Mouse (Mus musculus) retina, postnatal 1 day (tissue): Measurements from ENCODE around the gene Lclat1.

ENCODE experiments used
- DNase-seq: peaks from one replicate; pipeline ENCODE4 v3.0.0-alpha.2; 2012

Gene Lclat1

GRCm38 (mm10) chr17:73203642-73204332, 96.0 kb downstream of the Lclat1 start:
- DNase-seq, result no peak

DNA sequence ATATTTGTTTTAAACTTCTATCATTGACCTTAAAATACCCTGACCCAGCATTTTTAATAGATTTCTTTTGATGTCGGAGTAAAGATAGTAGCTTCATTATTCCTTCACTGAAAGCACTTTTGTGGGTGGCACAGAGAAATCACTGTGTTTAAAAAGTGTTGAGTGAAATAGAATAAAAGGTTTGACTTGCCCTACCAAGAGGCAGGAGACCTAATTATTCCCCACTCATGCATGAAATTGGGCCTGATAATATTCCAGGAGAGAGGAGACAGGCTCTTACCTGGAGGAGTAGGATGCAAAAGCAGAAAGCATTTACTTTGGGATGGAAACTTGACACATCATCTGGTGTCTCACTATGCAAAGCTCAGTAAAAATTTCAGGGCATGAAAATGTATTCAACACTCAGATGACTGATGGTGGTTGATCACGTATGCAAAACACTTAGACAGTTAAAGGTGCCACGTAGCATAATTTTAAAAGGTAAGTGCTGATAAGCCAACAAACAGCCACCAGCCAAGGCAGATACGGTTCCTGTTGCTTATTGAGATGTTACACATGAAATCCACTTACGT, 103.3 kb downstream of the Lclat1 start:
- DNase-seq, result no peak

DNA sequence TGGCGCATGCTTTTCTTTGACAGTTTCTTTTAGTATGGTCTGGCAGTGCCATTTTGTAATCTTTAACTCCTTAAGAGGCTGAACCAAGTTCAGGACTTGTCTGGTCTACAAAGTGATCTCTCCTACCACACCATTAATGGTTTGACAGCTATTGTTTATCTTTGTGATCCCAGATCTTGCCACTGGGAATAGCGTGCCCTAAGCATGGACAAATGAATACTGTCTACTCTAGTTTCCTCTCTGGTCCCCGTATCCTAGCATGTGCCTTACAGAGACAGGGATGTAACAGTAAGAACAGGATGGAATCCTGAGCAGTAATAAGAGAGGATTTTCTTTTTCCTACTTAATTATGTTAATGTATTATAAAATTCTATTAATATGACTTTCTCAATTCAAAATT, 105.0 kb downstream of the Lclat1 start:
- no peak for DNase-seq

DNA sequence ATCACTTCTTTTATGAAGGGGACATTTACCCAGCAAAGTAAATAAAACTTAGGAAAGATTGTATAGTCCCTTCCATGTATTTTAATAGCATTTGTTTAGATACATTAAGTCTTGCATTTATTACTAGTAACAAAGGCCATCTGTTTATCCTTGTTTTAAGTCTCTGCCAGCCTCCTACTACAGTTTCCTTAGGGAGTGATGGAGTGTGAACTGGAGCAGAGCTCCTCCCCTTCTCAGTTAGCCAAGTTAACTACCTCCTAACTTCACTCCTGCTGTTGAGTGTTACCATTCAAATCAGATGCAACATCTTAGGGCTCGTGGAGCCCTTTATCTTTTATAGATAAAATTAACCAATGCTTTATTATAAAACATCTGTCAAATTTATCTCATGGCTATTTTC, 105.4 kb downstream of the Lclat1 start:
- no peak for DNase-seq

DNA sequence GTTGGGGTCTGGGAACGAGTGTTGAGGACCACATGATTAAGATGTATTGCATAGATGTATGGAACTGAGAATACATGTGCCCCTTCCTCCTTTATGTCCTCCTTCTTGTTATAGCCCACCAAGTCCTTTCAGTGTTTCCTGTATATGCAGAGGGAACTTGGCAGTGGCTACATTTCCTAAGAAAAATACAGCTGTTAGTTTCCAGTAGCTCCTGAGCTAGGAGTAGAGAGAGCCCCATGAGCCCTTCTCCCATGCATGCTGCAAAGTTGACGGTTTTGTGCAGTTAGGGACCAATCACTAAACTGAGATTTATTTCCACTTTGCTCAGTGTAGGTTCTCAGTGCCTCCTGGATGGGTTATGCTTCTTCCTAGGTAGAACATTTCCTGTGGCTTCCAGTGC, 105.9 kb downstream of the Lclat1 start:
- no peak for DNase-seq

DNA sequence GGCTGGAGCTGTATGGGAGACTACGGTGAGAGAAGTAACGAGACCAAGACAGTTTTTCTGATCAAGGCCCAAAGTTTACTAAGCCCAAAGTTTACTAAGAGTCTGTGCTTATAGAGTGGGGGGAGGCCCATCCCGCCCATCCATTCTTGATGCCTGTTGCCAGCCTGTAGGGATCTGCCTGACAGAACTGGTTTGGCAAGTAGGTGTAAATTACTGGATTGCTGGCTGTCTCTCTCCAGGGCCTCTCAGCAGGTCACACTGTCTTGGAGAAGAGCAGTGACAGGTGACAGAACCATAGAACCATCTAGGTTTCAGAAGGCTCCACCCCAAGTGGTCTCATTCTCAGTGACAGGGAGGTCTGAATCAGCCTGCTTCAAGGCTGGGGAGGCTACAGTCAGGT, 109.5 kb downstream of the Lclat1 start:
- DNase-seq, result no peak

DNA sequence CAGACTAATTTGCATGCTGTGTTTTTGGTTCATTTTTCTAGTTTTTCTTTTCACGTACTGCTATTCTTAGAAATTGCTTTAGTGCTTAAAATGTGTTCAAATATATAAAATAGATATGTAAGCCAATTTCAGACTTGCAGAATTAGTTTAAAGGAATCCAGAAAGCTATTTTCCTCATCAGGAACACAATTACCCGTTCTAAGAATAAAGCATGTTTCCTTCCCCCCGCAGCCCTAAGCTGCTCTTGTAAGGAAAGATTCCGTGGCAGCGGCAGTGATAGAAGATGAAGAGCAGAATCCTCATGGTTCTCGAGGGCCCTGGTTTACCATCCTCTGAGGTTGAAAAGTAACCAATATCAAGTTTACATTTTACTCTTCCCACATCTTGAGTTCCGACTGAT, 113.0 kb downstream of the Lclat1 start:
- no peak for DNase-seq

GRCm38 (mm10) chr17:73222077-73222476, 114.3 kb downstream of the Lclat1 start:
- no peak for DNase-seq

- DNase-seq, result peak; percentile 55
Observed at GRCm38 (mm10) chr17:73225442-73225841, 117.7 kb downstream of the Lclat1 start.

GRCm38 (mm10) chr17:73225996-73226395, 118.2 kb downstream of the Lclat1 start:
- peak; percentile 52 for DNase-seq

DNA sequence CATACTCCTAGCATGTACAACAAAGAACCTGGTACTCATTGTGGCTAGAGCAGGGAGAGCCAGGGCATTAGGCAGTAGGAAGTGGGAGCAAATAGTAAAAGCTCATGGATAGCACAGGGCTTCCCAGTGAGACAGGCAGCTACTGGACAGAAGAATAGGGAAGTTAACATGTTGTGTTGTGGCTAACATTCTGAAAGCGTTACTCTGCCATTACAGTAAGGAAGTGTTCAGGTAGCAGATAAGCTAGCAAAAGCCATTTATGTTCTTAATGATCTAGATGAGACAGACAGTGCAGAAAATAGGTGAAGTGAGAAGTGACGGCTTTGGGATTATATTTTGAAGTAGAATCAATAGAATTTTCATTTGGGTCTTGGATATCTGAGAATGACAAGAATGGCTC, 118.8 kb downstream of the Lclat1 start:
- no peak for DNase-seq

GRCm38 (mm10) chr17:73227361-73227760, 119.6 kb downstream of the Lclat1 start:
- no peak for DNase-seq

DNA sequence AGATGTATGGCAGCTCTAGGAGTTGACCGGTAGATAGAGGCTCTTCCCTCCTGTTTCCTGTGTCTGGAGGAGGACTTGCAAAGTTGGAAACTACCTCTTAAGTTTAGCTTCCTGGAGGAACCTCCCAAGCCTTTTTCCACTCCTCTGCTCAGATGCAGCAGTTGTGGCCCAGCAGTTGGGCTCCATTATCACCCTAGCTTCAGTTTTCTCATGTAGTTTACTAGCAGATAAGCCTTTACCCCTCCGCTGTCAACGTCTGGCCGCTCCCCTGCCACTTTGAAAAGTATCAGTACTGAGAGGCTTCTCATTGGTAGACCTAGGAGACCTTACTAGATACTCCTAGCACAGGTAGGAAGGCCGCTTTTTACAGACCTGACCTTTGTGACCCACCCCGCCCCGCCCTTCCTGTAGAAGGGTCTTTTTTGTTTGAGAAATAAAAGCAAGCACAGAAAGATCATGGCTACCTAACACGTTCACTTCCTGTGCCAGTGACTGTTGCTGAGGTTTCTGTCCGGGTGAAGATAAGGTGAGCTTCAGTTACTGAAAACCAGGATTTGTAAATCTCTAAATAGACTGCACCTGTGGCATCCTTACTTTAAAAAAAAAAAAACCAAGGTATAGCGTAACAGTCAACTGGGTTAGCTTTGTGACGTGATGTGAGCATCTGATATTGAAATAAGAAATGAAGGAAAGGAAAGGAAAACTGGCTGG, 121.8 kb downstream of the Lclat1 start:
- no peak for DNase-seq

DNA sequence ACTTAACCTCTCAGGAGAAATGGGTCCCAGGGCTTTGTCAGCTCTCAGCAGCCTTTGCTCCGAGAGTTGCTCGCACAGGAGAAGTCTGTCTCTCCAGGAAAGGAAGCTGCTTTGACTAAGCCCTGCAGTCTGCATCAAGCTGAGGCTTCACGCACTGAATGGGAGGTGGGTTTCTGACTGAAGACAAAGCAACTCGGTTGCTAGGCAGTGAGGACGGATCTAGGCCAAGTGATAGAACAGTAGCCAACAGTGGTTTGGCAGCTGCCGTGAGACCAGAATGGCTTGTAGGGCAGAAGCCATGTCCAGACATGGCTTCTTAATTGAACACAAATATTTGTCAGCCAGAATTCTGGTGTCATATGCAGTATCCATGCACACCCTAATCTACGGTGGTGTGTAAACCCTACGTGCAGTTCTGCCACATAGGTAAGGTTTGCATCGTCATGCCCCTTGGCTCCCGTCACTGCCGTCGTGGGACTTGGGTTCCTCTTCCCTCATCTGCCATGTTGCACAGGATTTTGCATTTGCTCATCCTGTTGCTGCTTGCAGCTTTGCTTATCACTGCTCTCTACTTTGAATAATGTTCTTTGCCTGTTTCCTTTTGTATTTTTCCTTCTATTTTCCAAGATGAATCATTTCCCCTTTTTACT, 122.7 kb downstream of the Lclat1 start:
- peak; percentile 71 for DNase-seq

GRCm38 (mm10) chr17:73231337-73231736, 123.6 kb downstream of the Lclat1 start:
- DNase-seq, result no peak

DNA sequence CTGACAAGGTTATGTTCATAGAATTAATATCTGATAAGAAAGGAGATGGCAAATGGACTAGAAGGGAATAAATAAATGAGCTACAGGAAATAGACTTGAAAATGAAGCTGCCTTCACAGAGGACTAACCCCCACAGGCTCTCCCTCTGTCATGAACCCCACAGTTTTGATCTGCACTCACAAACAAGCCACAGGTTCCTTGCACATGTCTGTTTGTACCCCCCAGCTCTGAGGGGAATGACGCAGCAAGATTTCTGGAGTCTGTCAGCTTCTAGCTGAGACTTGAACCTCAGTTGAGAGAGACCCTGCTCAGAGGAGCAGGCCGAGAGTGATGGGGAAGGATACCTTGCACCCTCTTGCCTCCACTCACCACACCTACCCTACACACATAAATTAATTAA, 124.8 kb downstream of the Lclat1 start:
- no peak for DNase-seq

GRCm38 (mm10) chr17:73233975-73234374, 126.2 kb downstream of the Lclat1 start:
- DNase-seq, result no peak

DNA sequence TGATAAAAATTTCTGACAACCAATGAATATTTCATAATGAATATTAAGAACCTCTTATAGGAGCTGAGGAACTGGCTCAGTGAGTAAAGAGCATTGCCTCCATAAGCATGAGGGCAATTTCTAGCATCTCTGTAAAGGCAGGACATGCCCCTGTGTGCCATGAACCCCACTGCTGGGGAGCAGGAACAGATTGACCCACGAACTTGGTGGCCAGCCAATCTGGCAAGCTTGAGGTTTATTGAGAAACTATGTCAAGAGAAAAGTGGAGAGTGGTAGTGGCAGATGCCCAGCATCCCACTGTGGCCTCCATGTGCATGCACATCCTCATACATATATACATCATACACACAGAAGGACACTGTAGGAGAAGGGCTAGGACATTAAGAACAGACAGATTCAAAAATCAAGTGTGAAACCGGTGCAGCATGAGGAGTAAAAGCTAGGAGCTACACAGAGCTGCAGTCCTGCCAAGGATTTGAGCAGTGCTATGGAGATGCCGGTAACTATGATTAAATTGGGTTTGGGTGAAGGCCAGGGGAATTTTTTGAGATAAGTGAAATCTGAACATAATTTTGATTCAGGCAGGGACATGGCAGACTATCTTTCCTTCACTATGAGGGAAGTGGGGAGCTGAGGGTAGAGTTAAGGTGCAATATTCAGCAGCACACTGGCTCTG, 129.5 kb downstream of the Lclat1 start:
- DNase-seq, result no peak

GRCm38 (mm10) chr17:73238501-73238900, 130.7 kb downstream of the Lclat1 start:
- no peak for DNase-seq

- peak; percentile 26 for DNase-seq
Observed at GRCm38 (mm10) chr17:73241085-73241848, 133.5 kb downstream of the Lclat1 start.

DNA sequence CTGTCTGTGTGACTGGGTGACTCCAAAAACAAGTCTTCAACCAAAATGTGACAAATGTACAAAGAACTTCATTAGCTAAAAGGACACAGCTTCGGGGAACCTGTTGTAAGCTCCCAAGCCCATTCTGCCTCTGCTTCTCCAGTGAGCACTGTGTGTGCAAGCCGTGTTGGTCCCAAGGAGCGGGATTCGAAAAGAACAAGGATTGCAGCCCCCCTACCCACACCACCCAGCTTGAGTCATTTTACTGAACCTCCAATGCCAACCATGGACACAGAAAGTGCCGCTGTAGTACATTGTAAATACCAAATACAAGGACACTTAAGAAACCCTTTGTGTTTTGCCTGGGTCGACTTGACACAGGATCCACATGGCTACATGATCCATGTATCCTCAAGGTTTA, 135.9 kb downstream of the Lclat1 start:
- no peak for DNase-seq

DNA sequence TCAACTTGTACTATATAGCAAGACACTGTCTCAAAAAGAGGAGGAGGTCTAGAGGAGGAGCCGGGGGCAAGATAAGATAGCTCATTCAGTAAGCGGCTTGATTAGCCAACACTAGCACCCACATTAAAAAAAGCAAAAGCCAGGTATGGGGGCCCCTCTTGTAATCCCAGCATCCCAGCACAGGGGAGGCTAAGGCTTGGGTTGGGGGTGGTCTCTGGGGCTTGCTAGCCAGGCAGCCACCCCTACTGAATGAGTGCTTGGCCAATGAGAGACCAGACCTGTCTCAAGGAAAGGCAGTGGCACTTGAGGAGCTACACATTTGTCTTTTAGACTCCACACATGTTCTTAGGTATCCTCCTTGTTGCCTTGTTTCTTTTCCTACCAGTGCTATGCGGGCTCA, 136.8 kb downstream of the Lclat1 start:
- DNase-seq, result no peak
